Mouse (Mus musculus) testis, postnatal 14 days (tissue): ENCODE data around the gene Sdk2.

ENCODE experiments used
- DNase-seq: peaks from one replicate; pipeline ENCODE4 v3.0.0; 2021; ENCODE audit warnings: low spot score

Sdk2 gene

DNA sequence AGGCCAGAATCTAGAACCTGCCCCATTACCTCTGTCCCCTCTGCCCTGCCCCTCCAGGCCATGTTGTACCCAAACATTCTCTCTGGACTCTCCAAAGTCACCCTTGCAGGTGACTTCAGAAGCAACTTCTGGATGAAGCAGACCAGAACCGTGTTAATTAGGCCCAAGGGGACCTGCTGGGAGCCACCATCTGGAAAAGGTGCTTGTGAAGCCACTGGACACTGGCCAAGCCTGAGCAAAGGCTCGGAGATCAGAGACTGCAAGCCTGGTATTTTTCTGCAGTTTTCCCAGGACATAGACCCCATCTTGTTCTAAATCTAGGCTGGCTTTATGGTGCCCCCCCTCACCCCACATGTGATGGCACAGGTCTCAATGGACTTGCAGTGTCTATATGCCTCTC lies 138.0 kb downstream of the Sdk2 start:
- DNase-seq, result no peak

- no peak for DNase-seq
These were observed 138.6 kb downstream of the Sdk2 start for GRCm38 (mm10) chr11:113928291-113928690.

DNA sequence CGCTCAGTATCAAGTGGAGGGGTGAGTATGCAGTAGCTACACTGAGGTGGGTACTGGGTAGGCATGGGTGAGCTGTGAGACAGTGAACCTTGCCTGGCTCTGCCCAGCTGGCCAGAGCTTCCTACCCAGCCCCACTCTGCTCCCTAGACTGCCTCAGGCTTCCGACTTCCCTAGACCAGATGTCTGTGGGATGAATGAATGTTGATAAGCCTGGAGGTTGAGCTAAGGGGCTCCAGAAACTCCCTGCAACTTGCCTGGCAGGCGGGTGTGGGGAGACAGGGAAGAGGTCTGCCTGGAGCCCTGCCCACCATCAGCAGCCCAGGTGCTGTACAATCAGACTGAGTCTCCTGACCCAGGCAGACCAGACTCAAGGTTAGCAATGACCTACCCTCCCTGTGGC lies 139.0 kb downstream of the Sdk2 start:
- DNase-seq, result no peak

GRCm38 (mm10) chr11:113927231-113927630 lies 139.6 kb downstream of the Sdk2 start:
- no peak for DNase-seq

DNA sequence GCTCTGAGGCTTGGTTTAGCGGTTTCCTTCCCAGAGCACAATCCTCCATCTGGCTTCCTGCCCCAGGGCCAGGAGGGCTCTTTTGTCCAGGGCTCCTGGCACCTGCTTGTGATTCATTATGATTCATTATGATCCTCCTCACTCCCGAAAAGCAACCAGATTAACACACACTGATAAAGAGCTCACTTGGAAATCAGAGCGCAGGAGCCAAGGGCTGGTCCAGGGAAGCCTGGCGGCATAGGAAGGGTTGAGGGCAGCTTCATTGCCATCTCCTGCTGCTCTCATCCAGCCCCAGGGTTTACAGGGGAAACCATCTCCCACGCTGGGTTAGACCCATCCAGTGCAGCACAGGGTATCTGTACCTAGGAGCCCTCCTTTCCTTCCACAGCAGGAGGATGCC lies 143.7 kb downstream of the Sdk2 start:
- DNase-seq, result no peak

DNA sequence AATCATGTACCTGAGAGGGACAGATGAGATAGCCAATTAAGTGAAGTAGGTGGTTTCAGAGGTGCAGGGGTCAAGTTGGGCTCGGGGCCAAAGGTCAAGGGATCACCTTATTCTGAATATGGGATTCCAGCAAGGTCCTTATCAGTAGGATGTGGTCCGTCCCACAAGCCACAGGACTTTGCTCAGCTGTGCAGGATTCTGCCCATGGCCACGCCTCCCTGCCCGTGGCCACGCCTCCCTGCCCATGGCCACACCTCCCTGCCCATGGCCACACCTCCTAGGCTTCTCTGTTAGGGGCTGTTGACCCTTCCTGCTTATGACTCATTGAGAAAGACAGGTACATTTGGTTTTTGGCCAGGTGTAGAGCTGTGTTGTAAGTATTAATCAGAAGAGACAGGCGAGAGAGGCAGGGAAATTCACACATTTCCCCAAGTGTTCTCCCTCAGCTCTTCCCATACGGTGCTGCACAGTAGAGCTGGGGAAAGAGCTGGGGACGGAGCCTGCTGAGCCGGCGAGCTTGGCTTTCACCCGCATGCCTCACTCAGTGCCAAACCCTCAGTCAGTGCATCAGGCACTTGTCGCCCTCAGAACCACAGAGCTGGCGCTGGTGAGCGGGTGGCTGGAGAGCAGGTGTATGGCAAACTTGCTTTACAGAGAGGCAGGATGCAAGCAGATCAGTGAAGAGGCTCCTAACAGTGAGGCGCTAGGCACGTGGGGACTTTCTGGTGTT lies 163.6 kb downstream of the Sdk2 start:
- no peak for DNase-seq

GRCm38 (mm10) chr11:113901906-113902305 lies 164.9 kb downstream of the Sdk2 start:
- no peak for DNase-seq

- DNase-seq, result no peak
These were observed 168.2 kb downstream of the Sdk2 start for GRCm38 (mm10) chr11:113898671-113899070.

- no peak for DNase-seq
These were observed 170.8 kb downstream of the Sdk2 start for GRCm38 (mm10) chr11:113896006-113896405.

DNA sequence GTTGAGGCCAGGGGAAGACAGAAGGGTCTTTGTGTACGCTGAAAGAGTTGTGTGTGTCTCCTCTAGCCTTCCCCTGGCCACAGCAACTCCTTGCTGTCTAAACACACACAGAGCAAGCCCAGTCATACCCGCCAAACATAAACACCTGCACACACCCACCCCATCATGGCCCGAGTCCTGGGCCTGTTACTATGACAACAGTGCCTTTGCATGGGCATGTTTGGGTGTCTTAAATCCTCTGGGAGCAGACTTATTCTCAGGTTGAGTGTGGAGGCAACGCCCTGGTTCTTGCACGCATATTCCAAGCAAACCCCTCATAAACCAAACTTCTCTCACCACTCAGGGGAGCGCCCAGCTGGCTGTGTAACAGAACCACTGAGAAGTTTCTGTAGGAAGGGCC lies 173.9 kb downstream of the Sdk2 start:
- no peak for DNase-seq

GRCm38 (mm10) chr11:113892067-113892466 lies 174.8 kb downstream of the Sdk2 start:
- no peak for DNase-seq

GRCm38 (mm10) chr11:113888156-113888750 lies 178.6 kb downstream of the Sdk2 start:
- DNase-seq, result no peak

- DNase-seq, result no peak
These were observed 180.5 kb downstream of the Sdk2 start for GRCm38 (mm10) chr11:113886299-113886698.

DNA sequence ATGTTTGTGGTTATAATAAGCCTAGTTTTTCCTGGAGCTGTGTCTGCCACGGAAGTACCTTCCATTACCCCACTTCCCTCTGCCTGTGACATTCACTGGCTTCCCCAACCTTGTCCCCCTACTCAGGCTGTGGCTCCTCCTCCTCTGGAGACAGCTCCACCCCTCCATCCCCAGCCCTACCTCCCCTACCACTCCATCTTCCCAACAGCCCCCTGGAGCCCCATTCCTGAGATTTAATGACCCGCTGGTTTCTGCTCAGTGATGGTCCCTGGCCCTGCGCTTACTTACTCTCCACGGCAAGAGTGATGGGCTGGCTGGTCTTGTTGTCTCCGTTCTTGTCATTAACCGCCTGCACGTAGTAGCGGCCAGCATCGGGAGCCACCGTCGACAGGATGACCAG lies 181.9 kb downstream of the Sdk2 start:
- DNase-seq, result no peak

DNA sequence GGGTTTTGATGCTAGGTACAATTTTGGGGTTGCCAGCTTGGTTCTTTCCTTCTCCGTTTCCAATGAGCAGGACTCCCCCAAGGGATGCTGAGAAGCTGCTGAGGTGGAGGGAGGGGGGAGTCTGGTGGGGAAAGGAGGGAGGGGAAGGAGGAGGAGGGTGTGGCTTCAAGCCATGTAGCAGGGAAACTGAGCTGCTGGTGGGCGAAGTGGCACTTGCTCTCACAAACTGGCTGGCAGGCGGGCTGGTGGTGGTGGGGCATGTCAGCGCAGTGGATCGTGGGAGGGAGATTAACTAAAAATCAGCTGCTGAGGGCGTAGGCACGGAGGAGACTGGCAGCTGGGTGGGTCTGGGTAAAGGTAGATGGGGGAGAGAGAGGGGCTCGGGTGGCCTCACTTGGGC lies 183.8 kb downstream of the Sdk2 start:
- DNase-seq, result no peak

- no peak for DNase-seq
These were observed 185.0 kb downstream of the Sdk2 start for GRCm38 (mm10) chr11:113881864-113882263.

DNA sequence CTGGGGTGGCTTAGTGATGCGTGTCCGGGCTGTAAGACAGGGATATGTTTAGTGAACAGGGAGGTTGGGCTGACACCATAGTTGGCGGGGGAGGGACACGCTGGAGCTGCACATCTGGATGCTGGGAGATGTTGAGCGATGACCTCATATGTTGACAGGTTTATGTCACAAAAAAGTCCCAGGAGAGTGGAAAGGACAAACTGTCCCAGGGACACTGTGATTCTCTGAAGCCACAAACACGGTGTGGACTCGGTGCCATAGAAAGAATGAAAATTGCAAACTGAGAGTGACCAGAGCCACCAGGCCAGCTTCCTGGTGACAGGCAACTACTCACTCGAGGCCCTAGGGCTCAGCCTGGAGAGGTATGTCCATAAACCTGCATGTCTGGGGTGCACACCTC lies 199.8 kb downstream of the Sdk2 start:
- DNase-seq, result no peak

GRCm38 (mm10) chr11:113865627-113866026 lies 201.2 kb downstream of the Sdk2 start:
- DNase-seq, result peak; percentile 83

- DNase-seq, result peak; percentile 52
These were observed 203.4 kb downstream of the Sdk2 start for GRCm38 (mm10) chr11:113863408-113863807.

DNA sequence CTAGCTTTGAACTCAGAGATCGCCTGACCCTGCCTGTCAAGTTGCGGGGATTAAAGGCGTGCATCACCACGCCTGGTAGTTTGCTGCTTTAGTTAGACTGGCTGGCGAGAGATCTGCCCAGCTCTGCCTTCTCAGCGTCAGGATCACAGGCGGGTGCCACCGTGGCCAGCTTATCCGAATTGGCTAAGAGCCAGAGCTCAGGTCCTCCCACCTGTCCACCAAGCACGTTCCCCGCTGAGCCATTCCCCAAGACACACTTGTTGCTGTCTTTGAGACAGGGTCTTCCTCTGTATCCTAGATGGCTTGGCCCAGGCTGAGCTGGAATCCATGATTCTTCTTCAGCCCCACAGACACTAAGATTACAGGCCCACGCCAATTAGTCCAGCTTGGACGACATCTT lies 211.2 kb downstream of the Sdk2 start:
- no peak for DNase-seq

DNA sequence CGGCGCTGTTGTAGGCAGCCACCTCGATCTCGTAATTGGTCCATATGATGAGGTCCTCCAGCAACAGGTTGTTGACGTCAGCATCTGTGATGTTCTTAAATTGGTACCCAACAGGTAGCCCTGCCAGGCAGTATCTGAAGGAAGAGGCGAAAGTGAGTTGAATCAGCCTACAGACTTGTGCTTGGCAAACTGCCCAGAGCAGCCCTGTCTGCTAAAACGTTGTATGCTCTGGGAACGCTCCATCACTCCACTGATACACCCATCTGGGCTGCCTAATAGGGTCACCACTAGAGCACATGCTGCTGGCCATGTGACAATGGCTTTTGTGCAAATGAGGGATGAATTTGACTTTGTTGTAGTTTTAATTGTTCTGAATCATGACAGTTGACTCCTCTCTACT lies 215.1 kb downstream of the Sdk2 start:
- DNase-seq, result no peak

- peak; percentile 47 for DNase-seq
These were observed 217.5 kb downstream of the Sdk2 start for GRCm38 (mm10) chr11:113849322-113849721.

- no peak for DNase-seq
These were observed 222.9 kb downstream of the Sdk2 start for GRCm38 (mm10) chr11:113843920-113844319.

DNA sequence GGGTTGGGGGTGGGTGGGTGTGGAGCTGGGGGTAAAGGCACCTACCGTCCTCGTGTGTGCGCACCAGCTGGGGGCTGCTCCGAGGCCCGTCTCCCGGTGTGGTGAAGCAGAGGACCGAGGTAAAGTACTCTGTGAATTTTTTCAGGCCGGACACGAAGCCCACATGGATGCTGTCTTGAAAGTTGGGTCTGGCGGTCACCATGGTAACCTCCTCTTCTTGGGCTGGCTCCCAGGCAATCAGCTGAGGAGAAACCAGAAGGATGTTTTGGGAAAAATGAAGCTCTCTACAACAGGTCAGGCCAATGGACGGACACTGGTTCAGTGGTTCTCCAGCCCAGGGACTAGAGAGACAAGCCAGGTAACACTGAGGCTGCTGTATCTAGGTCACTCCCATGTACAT lies 224.0 kb downstream of the Sdk2 start:
- no peak for DNase-seq
